Mouse (Mus musculus): ENCODE results near the gene Uts2b.

DNA sequence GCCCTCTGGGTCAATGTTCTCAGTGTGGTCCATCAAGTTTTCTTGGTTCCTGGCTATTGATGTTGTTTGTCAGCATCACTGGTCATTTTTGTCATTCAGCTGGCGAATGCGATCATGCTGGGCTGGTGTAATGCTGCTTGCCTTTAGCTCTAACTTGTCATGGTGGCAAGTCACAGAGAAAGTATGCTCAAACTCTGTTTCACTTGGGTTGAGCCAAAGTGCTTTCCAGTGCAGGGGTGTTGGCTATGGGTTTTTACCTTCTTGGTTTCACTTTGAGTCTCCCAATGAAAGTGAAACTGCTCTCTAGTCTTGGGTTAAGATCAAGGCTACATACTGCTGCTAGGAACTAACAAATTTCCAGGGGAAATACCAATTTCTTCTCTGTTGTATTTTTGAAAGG lies 20.8 kb downstream of the Uts2b start:
- no peak for TF ChIP-seq POLR2A (IDR thresholded peaks at IDR 0.05; ENCODE audit: control insufficient read depth, low read depth, low read length)
- no peak for TF ChIP-seq CTCF (IDR thresholded peaks at IDR 0.05; ENCODE audit: control insufficient read depth, insufficient read depth, insufficient replicate concordance, low read depth, low read length)
